Mouse (Mus musculus) 3T3-L1 (cell line): ENCODE results near the gene Tex264.

Experiments
- DNase-seq: peaks from one replicate; pipeline ENCODE4 v3.0.0-alpha.2; 2015; ENCODE audit warnings: low read depth, low spot score

Gene Tex264

GRCm38 (mm10) chr9:106685249-106686101 is at the start of gene Tex264:
Tex264 (minus strand) TSS chr9:106685927.
- DNase-seq = peak; percentile 77

DNA sequence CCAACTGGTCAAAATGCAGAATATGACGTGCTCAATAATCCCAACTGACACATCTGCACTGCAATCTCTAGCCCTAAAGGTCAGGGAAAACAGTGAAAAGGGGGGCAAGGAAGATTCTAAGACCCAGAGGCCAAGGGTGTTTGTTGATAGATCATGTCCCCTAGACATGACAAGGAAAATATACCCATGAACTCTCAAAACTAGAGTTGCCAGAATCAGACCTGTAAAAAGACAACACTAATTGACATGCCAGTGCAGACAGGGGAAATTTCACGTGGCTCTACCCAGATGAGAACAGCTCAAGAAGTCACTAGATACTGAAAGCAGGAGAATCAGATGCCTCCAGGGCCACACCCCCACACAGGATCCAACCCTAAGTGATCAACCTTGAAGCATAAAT is 48.0 kb upstream of the Tex264 start:
- DNase-seq = no peak

DNA sequence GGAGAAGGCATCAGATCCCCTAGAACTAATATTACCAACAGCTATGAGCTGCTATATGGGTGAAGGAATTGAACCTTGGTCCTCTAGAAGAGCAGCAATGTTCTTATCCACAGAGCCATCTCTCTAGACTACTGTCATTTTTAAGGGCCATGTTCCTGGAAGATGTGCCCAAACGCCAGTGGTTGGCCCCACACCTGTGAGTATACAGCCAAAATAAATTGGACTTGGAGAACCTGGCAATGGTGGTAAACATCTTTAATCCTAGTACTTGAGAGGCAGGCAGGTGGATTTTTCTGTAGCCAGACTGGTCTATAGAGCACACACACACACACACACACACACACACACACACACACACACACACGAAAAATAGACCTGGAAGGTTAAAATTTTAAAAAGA is 43.7 kb upstream of the Tex264 start:
- DNase-seq = no peak

GRCm38 (mm10) chr9:106726891-106727290 is 41.2 kb upstream of the Tex264 start:
- DNase-seq = no peak

- DNase-seq = no peak
These were observed 39.7 kb upstream of the Tex264 start for GRCm38 (mm10) chr9:106725435-106725834.

GRCm38 (mm10) chr9:106724864-106725263 is 39.1 kb upstream of the Tex264 start:
- no peak for DNase-seq

GRCm38 (mm10) chr9:106716729-106717128 is 31.0 kb upstream of the Tex264 start:
- DNase-seq = no peak

GRCm38 (mm10) chr9:106716232-106716631 is 30.5 kb upstream of the Tex264 start:
- DNase-seq = no peak

GRCm38 (mm10) chr9:106712470-106712869 is 26.7 kb upstream of the Tex264 start:
- no peak for DNase-seq

- no peak for DNase-seq
These were observed 7.3 kb upstream of the Tex264 start for GRCm38 (mm10) chr9:106692973-106693481.

- no peak for DNase-seq
These were observed 3.1 kb upstream of the Tex264 start for GRCm38 (mm10) chr9:106688834-106689233.

DNA sequence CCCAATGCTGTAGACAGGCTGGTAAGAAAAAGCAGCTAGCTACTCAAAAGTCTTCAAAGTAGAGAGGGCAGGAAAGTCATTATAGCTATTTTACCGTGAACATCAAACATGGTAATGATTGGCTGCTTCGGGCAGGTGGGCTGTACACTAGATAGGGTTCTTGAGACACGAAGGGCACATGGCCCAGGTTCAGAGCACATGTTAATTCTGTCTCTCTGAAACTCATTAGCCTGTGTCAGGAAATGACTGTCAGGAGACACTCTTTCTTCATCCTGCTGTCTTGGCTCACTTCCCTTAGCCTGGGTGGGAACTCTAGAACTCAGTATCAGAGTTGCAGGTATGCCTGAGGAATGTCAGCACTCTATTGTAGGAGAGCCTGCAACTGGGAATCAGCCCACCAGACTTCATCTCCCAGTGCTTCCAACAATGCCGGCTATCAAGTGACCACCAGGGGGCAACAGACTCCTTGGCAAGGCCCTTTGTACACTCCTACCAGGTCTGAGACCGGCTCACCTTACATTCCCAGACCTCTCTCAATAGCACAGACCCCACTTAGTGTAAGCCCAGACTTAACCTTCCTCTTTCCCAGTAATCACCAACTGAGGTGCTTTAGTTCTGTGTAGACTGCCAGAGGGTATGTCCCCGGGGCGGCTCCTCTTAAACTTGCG is 1.4 kb upstream of the Tex264 start:
- peak; percentile 87 for DNase-seq

- DNase-seq = peak; percentile 45
These were observed 844 bp downstream of the Tex264 start for GRCm38 (mm10) chr9:106684918-106685248.

- DNase-seq = no peak
These were observed 1.4 kb downstream of the Tex264 start for GRCm38 (mm10) chr9:106684093-106684872.

- DNase-seq = peak; percentile 86
These were observed 4.7 kb downstream of the Tex264 start for GRCm38 (mm10) chr9:106681026-106681425.

DNA sequence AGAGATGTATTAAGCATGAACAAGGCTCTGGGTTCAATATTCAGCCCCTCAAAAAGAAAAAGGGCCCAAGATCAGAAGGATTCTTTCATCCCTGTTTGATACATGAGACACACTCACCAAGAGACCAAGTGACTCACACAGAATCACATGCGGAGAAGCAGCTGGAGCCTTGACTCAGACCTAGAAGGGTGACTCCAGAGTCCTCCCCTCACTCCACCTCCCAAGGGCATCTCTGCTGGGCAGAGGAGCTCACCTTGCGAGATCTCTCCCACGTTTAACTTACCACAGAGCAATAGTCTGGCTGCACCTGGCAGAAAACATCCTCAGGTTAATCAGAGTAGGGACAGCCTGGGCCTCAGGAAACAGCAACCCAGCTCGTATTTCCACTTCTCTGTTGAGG is 7.5 kb downstream of the Tex264 start:
- DNase-seq = peak; percentile 75

DNA sequence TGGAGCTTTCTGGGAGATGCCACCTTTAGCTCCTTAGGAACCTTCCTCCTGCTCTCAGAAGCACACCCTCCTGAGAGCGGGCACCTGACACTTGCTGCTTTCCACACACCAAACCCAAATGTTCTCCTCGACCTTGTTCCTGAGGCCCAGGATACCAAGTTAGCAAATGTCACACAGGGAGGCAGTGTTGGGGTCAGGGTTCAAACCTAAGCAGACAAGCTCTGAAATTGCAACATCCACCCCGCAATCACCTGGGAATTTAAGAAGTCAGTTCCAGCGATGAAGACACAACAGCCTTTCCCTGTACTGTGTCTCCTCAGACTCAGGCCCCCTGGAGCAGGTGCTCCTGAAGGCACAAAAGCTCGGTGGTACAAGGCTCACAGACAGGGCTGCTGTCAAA is 8.0 kb downstream of the Tex264 start:
- DNase-seq = no peak

GRCm38 (mm10) chr9:106676571-106676970 is 9.2 kb downstream of the Tex264 start:
- DNase-seq = no peak

DNA sequence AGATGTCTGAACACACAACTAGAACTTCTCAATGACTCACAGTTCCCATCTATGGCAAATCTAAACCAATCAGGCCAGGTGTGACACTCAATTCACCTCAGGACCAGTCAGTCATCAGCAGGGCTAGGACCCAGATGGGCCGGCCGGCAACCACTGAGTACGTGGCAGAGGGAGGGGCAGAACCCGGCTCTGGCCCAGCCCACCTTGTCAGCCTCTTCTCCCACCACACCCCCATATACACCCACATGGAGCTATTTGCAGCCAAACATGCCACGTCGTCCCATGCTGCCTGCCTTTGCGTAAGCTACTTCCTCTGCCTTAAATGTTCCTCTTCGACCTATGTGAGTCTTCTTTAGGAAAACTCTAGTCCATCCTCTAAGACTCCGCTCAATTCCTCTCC is 9.8 kb downstream of the Tex264 start:
- DNase-seq = no peak

- DNase-seq = peak; percentile 89
These were observed 10.2 kb downstream of the Tex264 start for GRCm38 (mm10) chr9:106675480-106675879.

DNA sequence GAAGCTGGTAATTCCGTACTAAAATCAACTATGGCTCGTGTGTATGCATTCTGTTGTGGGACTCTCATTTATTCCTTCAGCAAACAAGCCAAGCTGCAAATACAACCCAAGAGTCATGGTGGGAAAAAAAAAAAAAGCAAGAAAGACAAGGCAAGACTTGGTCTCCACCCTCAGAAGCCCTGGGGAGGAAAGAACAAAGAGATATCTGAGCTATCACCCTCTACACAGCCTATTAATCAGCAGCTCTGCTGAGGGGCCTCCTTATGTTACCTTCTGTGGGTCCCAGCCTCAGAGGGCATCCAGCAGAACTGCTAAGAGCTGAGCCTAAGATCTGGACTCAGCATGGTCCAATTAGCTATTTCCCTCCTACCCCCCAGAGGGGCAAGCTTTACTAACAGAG is 11.9 kb downstream of the Tex264 start:
- DNase-seq = no peak

DNA sequence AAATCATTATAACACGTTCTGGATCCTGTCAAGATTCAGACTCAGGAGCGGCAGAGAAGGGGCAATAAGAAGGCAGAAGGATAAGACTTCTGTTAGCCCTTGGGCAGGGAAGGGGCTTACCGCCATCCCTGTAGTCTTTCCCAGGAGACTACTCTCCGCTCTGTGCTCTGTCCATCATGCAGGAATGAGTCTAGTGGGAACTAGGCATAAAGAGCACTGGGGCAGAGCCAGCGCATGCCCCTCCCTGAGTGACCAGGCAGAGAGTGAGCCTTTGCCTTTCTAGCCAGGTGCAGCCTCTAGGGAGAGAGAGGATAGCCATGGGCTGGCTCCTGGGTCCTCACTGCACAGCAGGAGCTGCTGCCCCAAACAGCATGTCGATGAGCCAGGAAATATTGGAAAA is 20.9 kb downstream of the Tex264 start:
- no peak for DNase-seq
